Mouse (Mus musculus): ENCODE measurements around the gene Olig1.
"Not testable (repeated sequence)": the region's sequence is repeated elsewhere in the genome, so short reads cannot be mapped to it uniquely, and the experiment has no call there.

Olig1 gene

DNA sequence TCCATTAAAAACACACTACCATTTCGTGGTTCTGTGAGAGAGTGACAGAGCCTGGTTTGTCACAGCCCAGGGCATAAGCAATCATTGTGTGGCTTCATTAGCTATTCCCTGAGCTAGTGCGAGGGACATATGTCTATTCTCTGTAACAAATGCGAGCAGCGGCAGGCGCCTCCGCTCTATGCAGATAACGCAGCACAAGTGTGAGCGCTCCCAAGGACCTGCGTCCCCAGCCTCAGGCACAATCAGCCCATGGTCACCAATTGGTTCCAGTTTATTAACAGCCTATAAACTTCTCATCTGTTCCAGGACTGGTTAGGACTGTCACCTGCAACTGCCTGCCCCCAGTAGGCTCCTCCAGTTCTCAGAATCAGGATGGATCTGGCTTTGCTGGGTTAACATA is 23.3 kb upstream of the Olig1 start:
- no peak for DNase-seq (ENCODE audit: low spot score in 2 of 2)

DNA sequence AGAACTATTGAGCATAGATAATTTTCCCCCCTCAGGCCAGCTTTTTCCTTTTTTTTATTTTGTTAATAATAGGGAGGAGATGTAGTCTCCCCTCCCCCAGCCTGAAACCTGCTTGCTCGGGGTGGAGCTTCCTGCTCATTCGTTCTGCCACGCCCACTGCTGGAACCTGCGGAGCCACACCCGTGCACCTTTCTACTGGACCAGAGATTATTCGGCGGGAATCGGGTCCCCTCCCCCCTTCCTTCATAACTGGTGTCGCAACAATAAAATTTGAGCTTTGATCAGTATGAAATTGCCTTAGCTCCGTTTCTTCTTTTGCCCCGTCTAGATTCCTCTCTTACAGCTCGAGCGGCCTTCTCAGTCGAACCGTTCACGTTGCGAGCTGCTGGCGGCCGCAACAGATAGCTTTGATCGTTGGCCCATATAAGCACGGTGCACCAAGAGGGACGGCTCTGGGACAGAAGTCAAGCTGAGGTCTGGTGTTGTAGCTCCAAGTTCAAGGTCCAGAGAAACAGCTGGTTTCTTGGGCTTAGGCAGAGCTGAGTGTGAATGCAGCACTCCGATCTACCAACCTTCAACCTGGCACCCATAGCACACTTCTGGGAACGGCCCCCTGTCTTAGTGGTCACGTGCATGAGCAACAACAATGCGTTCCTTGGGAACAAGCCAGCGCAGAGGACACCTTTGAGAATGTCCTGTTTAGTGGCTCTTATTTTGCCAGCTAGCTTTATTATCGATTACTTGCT is 14.0 kb upstream of the Olig1 start:
- not testable (repeated sequence) for DNase-seq (ENCODE audit: low spot score in 2 of 2)

DNA sequence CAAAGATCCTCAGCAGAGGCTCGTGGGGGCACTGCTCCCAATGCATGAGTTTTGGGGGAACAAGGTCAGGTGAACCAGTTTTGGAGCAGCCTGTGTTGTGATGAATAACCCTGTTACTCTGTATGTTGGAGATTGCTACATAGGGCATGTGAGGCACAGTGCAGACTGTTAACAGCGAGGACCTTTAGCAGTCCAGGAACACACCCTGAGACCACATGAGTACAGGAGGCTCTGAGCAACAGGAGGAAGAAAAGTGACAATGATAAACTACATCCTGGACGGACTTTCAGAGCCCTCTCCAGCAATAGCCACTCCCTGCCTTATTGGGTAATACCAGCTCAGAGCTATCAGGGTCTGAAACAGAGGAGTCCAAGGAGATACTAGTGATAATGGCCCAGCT is 10.6 kb upstream of the Olig1 start:
- DNase-seq (ENCODE audit: low spot score in 2 of 2): no peak

- no peak for DNase-seq (ENCODE audit: low spot score in 2 of 2)
These were observed 8.7 kb upstream of the Olig1 start for GRCm38 (mm10) chr16:91260861-91261260.

DNA sequence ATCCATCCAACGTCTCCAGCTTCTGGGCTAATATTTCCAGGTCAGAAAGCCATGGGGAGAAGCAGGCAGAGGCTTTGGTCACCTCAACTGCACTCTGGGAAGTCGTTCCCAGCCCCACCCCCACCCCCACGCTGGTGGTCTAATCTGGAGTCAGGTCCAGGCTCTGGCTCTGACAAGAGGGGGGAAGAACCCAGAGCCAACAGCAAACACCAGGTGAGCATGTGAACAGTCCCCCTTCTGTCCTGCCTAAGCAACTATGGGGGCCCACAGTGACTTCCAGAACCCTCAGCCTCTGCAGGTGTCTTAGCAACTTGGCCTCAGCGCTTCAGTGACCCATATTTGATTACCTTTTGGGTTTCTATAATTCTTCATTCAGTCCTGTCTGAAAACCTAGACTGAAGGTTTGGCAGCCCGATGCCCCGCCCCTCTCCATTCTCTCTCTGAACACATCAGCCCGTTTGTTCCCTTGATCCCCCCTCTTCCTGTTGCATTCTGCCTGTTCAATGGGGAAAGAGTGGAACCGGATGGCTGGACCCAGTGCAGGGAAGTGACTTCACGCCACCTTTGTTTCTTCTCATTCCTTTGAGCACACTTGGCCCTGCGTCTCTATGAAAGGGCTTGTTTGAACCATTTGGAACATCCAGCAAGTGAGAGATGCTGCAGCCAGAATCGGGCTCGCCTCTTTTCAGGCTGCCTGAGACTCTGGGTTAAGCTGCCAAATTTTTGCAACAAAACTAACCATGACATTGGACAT is 6.9 kb upstream of the Olig1 start:
- DNase-seq (ENCODE audit: low spot score in 2 of 2): no peak

DNA sequence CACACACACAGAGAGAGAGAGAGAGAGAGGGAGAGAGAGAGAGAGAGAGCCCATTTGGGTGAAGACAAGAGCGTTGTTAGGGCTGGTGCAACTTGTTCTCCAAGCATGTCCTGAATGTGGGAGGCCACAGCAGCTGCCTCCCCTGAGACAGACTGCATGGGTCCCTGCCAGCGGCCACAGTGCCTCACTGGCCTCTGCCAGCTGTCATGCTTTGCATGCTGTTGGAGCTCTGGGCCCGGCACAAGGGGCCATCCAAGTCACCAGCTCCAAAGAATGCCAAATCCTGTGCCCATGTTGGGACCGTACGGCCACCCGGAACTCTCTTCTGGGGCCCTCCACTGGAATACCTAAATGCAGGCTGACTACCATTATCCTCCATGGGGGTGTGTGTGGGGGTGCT is 3.6 kb upstream of the Olig1 start:
- peak in 1 of 2 experiments; percentile 24 for DNase-seq (ENCODE audit: low spot score in 2 of 2)

DNA sequence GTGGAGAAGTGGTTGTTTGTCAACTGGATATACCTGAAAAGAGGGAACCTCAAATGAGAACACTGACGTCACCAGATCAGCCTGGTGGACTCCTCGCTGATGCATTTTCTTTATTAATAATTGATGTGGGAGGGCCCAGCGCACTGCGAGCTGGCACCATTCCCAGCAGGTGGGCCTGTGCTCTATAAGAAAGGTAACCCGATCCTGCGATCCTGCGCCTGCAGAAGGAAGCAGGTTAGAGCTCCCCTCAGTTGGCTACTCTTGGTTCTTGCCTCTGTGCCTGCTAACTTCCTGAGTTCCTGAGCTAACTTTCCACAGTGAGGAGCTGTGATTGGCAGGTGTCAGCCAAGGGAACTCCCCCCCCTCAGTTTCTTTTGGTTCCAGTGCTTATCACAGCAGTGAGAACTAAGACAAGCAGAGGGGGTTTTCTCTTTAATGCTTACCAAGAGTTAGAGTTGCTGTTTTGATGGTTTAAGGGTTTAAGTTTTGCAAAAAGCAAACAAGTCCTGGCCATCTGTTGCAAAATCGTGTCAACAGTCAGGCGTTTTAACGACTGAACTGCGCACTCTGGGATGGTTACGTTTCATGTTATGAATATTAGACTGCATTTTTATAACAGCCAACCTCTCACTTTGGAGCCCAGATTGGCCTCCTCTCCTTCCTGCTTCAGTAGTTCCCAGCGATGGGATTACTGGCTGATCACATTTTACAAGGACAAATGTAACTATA is 684 bp upstream of the Olig1 start:
- no peak for DNase-seq (ENCODE audit: low spot score in 2 of 2)

GRCm38 (mm10) chr16:91270212-91270971 is 820 bp downstream of the Olig1 start:
- DNase-seq (ENCODE audit: low spot score in 2 of 2): no peak

GRCm38 (mm10) chr16:91270982-91271549 is 1.5 kb downstream of the Olig1 start:
- DNase-seq (ENCODE audit: low spot score in 2 of 2): no peak

DNA sequence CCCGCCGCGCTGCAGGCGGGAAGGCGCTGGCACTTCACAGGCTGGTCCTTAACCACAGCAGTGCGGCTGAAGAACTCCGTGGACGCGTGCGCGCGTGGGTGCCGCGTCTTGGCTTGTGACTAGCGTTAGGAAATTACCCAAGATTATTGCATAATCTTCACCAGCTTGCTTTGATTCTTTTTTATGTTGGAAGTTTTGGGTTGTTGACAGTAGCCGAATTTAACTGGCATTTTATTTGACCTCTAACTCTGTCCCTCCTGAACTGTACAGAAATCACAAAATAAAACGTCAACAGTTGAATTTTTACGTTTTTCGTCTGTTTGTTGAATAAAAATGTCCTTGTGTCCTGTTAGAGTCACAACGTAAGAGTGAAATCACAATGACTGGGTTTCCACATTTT is 2.1 kb downstream of the Olig1 start:
- no peak for DNase-seq (ENCODE audit: low spot score in 2 of 2)

DNA sequence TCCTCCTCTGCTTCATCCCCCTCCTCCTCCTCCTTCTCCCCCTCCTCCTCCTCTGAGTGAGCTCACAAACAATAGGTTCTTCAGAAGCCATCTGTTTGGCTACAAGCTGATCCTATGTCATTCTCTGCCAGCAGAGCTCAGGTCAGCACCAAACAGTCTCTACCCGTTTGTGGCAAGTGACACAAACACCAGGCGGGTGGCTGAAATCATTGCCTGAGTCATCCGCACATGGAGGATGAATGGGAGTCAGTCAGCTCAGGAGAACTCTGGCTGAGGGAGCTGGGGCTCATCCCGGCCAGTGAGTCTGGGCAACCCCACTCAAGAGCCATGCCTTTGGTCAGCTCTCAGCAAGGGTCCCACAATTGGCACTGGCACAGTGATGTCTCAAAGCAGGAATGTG is 10.9 kb downstream of the Olig1 start:
- DNase-seq (ENCODE audit: low spot score in 2 of 2): no peak

DNA sequence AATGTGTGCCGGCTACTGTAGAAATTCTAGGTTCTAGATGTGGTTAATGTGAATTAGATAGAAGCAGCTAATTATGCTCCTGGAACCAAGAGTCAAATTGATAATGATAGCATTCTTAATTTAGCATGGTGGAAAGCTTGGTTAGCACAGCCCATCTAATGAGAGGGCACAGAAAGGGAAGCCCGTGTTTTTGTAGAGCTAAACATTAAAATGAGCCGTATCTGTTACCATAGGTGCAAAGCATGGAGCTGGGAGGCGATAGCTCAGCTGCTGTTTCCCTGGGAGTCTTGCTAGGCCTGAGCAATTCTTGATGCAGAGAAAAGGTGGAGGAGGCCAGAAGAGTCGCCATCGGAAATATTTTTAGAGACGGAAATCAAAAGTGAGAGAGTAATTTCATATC is 22.5 kb downstream of the Olig1 start:
- no peak for DNase-seq (ENCODE audit: low spot score in 2 of 2)

DNA sequence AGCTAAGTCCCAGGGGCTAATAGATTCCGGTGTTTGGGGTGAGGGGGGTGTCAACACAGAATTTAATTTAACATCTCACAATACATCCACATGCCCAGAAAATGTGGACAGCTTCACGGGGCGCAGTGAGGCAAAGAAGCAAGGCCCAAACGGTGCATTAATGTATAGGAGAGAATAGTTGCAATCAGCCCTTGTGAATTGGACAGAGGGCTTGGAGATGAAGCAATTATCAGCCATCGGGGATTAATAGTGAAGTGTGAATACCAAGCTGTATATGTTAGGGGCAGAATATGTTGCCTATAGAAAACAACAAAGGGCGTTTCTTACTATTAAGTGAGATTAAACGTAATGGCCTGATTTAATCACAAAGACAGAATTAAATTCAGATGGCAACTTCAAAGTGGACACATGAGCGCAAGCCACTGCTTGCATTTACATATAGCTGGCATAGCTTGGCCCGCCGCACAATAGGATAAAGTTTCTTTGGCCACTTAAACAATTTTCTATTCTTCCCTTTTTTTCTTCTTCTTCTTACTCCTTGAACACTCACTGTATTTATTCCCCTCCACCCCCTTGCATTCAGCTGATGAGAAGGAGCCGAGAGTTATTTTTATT is 23.3 kb downstream of the Olig1 start:
- DNase-seq (ENCODE audit: low spot score in 2 of 2): no peak

GRCm38 (mm10) chr16:91297726-91298125 is 28.2 kb downstream of the Olig1 start:
- DNase-seq (ENCODE audit: low spot score in 2 of 2): no peak

DNA sequence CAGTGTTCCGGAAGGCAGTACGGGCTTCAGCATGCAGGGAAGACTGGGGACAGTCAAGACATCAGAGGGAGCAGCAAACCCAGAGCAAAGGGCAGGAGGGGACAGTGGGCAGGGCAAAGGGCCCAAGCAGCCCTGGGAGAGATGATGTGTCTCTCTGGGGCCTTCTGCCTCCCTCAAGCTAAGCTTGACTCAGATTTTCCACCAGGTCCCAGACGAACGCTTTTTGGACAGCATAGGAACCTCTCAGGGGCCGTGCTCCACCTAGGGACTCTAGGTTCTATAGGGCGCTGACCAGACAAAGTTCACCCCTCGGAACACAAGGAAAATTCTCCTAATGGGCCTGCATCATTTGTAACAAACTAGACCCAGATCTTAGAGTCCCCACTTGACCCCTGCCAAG is 29.8 kb downstream of the Olig1 start:
- no peak for DNase-seq (ENCODE audit: low spot score in 2 of 2)

DNA sequence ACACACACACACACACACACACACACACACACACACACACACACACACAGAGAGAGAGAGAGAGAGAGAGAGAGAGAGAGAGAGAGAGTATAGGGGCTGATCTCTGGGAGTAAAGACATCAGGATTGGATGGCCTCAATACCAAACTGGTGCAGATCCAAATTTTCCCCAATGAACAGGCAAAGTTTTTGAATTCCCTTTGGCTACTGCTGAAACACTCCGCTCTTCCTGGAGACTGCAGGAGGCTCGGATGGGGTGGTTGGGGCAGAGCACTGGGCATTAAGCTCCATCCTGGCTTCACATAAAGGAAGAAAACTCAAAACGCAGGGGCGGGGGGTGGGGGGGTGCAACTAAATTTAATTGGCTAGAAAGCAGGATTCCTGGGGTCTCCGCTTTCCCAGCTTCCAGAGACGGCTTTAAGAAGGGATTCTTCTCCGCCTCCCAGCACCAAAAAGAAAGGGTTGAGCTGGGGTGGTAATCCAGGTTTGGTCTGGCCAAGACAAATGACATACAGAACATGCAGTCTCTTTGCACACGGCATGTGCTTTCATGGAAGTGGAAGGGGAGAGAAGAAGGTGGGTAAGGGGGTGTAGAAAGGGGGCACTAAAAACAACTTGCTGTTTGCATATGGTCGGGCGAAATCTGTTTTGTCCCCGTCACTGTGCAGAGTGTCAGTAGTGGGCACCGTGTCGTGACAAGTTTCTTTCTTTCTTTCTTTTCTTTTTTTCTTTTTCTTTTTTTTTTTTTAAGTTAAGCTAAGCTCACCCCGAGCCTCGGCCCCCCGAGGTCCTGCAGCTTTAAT is 31.3 kb downstream of the Olig1 start:
- no peak for DNase-seq (ENCODE audit: low spot score in 2 of 2)

GRCm38 (mm10) chr16:91301454-91301853 is 31.9 kb downstream of the Olig1 start:
- DNase-seq (ENCODE audit: low spot score in 2 of 2): no peak

- no peak for DNase-seq (ENCODE audit: low spot score in 2 of 2)
These were observed 34.5 kb downstream of the Olig1 start for GRCm38 (mm10) chr16:91303776-91304709.

GRCm38 (mm10) chr16:91305512-91306111 is 36.0 kb downstream of the Olig1 start:
- DNase-seq (ENCODE audit: low spot score in 2 of 2): no peak

Data from urinary bladder, postnatal 36 days (tissue).